Mouse (Mus musculus): ENCODE data around the gene Hist1h3h. TPM values are rescaled to one million over a fixed set of nuclear protein-coding genes. Genes with fewer than 3 reads are reported as not detected.
"Not testable (repeated sequence)": the region's sequence is repeated elsewhere in the genome, so short reads cannot be mapped to it uniquely, and the experiment has no call there.

The Hist1h3h gene
- 13.8 and 14.8 TPM in 2 replicates for polyA plus RNA-seq (2016; fragmentation: Nextera tagmentation; extraction: Ambion mirVana)

GRCm38 (mm10) chr13:21717397-21718357, at the start of gene Hist1h3h:
Gene Hist1h3h (plus strand): TSS chr13:21717659.
- Histone ChIP-seq H3K4me3 (replicated peaks) (peak within 1 kb of the TSS; percentile 50), H3K27ac (peak within 1 kb of the TSS; percentile 98), H3K9ac (peak within 1 kb of the TSS; percentile 76), H3K4me2 (peak within 1 kb of the TSS; percentile 72), H3K4me1 (peaks cover 38% of the 10 kb centered on the region)
- not testable (repeated sequence) for H3K36me3 ChIP-seq (replicated peaks); H3K9me3 ChIP-seq; H3K27me3 ChIP-seq
- peak; percentile 53 for ATAC-seq (ENCODE audit: low FRiP score)
- WGBS = under 1% methylated on average over 26 of the region's 56 CpGs

- Histone ChIP-seq H3K4me3 (replicated peaks) (no peak within 1 kb of the TSS), H3K27me3 (no peaks in the 10 kb centered on the region), H3K4me1 (no peaks in the 10 kb centered on the region), H3K9me3 (no peaks in the 10 kb centered on the region), H3K27ac (no peak within 1 kb of the TSS), H3K36me3 (replicated peaks) (no peaks in the 10 kb centered on the region), H3K9ac (no peak within 1 kb of the TSS), H3K4me2 (no peak within 1 kb of the TSS)
- ATAC-seq (ENCODE audit: low FRiP score) = no peak
- 85% methylated on average over 2 of the region's 2 CpGs for WGBS
Measured at GRCm38 (mm10) chr13:21677305-21677704, 40.2 kb upstream of the Hist1h3h start, which contains the start of gene Olfr1360. Gene Olfr1360 (minus strand): TSS chr13:21677405.

GRCm38 (mm10) chr13:21697811-21698210, 19.6 kb upstream of the Hist1h3h start, which contains the start of gene Olfr1359:
Gene Olfr1359 (plus strand): TSS chr13:21698111.
- ATAC-seq (ENCODE audit: low FRiP score) = no peak
- H3K27ac ChIP-seq = no peak within 1 kb of the TSS
- no peaks in the 10 kb centered on the region for H3K36me3 ChIP-seq (replicated peaks)
- H3K4me3 ChIP-seq (replicated peaks) = no peak within 1 kb of the TSS
- no peak within 1 kb of the TSS for H3K4me2 ChIP-seq
- H3K4me1 ChIP-seq = no peaks in the 10 kb centered on the region
- H3K9me3 ChIP-seq = no peaks in the 10 kb centered on the region
- no peaks in the 10 kb centered on the region for H3K27me3 ChIP-seq
- H3K9ac ChIP-seq = no peak within 1 kb of the TSS

- H3K4me3 ChIP-seq (replicated peaks) = no peak overlapping the region
- H3K9ac ChIP-seq = no peak overlapping the region
- no peak for ATAC-seq (ENCODE audit: low FRiP score)
- H3K36me3 ChIP-seq (replicated peaks) = no peaks in the 10 kb centered on the region
- H3K27me3 ChIP-seq = no peaks in the 10 kb centered on the region
- H3K27ac ChIP-seq = no peak overlapping the region
- peaks cover 5% of the 10 kb centered on the region; the same call in 1 of the 2 replicates for H3K4me1 ChIP-seq
- WGBS = 75% methylated on average over 4 of the region's 4 CpGs
- H3K9me3 ChIP-seq = no peaks in the 10 kb centered on the region
- H3K4me2 ChIP-seq = no peak overlapping the region
Measured at GRCm38 (mm10) chr13:21706669-21707068, 10.8 kb upstream of the Hist1h3h start.

- WGBS = under 1% methylated on average over 32 of the region's 32 CpGs
- H3K4me2 ChIP-seq = peak overlapping the region; percentile 45
- no peaks in the 10 kb centered on the region for H3K27me3 ChIP-seq
- peak overlapping the region; percentile 81 for H3K27ac ChIP-seq
- H3K9me3 ChIP-seq = no peaks in the 10 kb centered on the region
- peaks cover 10% of the 10 kb centered on the region for H3K4me1 ChIP-seq
- H3K9ac ChIP-seq = peak overlapping the region; percentile 53; the same call in 1 of the 2 replicates
- H3K4me3 ChIP-seq (replicated peaks) = peak overlapping the region; percentile 55
- ATAC-seq (ENCODE audit: low FRiP score) = peak; percentile 75
- no peaks in the 10 kb centered on the region for H3K36me3 ChIP-seq (replicated peaks)
Measured at GRCm38 (mm10) chr13:21710031-21710711, 7.3 kb upstream of the Hist1h3h start.

- H3K36me3 ChIP-seq (replicated peaks) = no peaks in the 10 kb centered on the region
- no peaks in the 10 kb centered on the region for H3K9me3 ChIP-seq
- WGBS = 2% methylated on average over 22 of the region's 22 CpGs
- ATAC-seq (ENCODE audit: low FRiP score) = peak; percentile 82
- peaks cover 14% of the 10 kb centered on the region for H3K4me1 ChIP-seq
- H3K27ac ChIP-seq = peak overlapping the region; percentile 50; the same call in 1 of the 2 replicates
- H3K27me3 ChIP-seq = no peaks in the 10 kb centered on the region
- peak overlapping the region; percentile 58 for H3K4me2 ChIP-seq
- peak overlapping the region; percentile 40 for H3K4me3 ChIP-seq (replicated peaks)
- H3K9ac ChIP-seq = peak overlapping the region; percentile 49
Measured at GRCm38 (mm10) chr13:21710821-21711525, 6.5 kb upstream of the Hist1h3h start.

- peaks cover 14% of the 10 kb centered on the region for H3K4me1 ChIP-seq
- 28% methylated on average over 4 of the region's 4 CpGs for WGBS
- peak overlapping the region; percentile 58 for H3K4me2 ChIP-seq
- H3K9ac ChIP-seq = peak overlapping the region; percentile 49; the same call in 1 of the 2 replicates
- 0 out of 2 replicates have a peak overlapping the region, but pooled peaks have one; percentile 50 for H3K27ac ChIP-seq
- ATAC-seq (ENCODE audit: low FRiP score) = no peak
- no peaks in the 10 kb centered on the region for H3K27me3 ChIP-seq
- no peaks in the 10 kb centered on the region for H3K9me3 ChIP-seq
- peak overlapping the region; percentile 40 for H3K4me3 ChIP-seq (replicated peaks)
- no peaks in the 10 kb centered on the region for H3K36me3 ChIP-seq (replicated peaks)
Measured at GRCm38 (mm10) chr13:21711698-21712097, 5.8 kb upstream of the Hist1h3h start.

GRCm38 (mm10) chr13:21714725-21715124, 2.7 kb upstream of the Hist1h3h start:
- Histone ChIP-seq H3K36me3 (replicated peaks) (no peaks in the 10 kb centered on the region), H3K9me3 (no peaks in the 10 kb centered on the region), H3K9ac (peak overlapping the region; percentile 73), H3K4me2 (peak overlapping the region; percentile 67), H3K4me1 (peaks cover 28% of the 10 kb centered on the region), H3K27ac (peak overlapping the region; percentile 96), H3K27me3 (no peaks in the 10 kb centered on the region), H3K4me3 (replicated peaks) (peak overlapping the region; percentile 44)
- ATAC-seq (ENCODE audit: low FRiP score) = no peak
- WGBS = 2% methylated on average over 7 of the region's 7 CpGs

GRCm38 (mm10) chr13:21715131-21715863, 2.2 kb upstream of the Hist1h3h start:
- no peaks in the 10 kb centered on the region for H3K9me3 ChIP-seq
- peaks cover 33% of the 10 kb centered on the region for H3K4me1 ChIP-seq
- peak overlapping the region; percentile 67 for H3K4me2 ChIP-seq
- peak overlapping the region; percentile 44 for H3K4me3 ChIP-seq (replicated peaks)
- under 1% methylated on average over 22 of the region's 22 CpGs for WGBS
- ATAC-seq (ENCODE audit: low FRiP score) = no peak
- H3K27me3 ChIP-seq = no peaks in the 10 kb centered on the region
- H3K27ac ChIP-seq = peak overlapping the region; percentile 96
- peak overlapping the region; percentile 73 for H3K9ac ChIP-seq
- H3K36me3 ChIP-seq (replicated peaks) = no peaks in the 10 kb centered on the region

GRCm38 (mm10) chr13:21715864-21716539, 1.5 kb upstream of the Hist1h3h start, which contains the start of the genes Hist1h2bl and Hist1h2ai:
Gene Hist1h2bl (minus strand): TSS chr13:21716143.
Gene Hist1h2ai (plus strand): TSS chr13:21716422.
- not testable (repeated sequence) for H3K9me3 ChIP-seq; H3K27me3 ChIP-seq; H3K36me3 ChIP-seq (replicated peaks)
- ATAC-seq (ENCODE audit: low FRiP score) = peak; percentile 93
- Histone ChIP-seq H3K4me1 (peaks cover 38% of the 10 kb centered on the region), H3K27ac (peak within 1 kb of the TSS; percentile 98), H3K4me3 (replicated peaks) (peak within 1 kb of the TSS; percentile 44), H3K9ac (peak within 1 kb of the TSS; percentile 76), H3K4me2 (peak within 1 kb of the TSS; percentile 72)
- WGBS = under 1% methylated on average over 39 of the region's 50 CpGs

All from forebrain, embryonic 12.5 days (tissue).